Mouse (Mus musculus) embryonic fibroblast, embryonic 13.5 days (primary cell): ENCODE results near the gene Olfr520. TPM values are rescaled to one million over a fixed set of nuclear protein-coding genes. Genes with fewer than 3 reads are reported as not detected.
"Not testable (repeated sequence)": the region's sequence is repeated elsewhere in the genome, so short reads cannot be mapped to it uniquely, and the experiment has no call there.

Experiments
- H3K27ac ChIP-seq: 2 replicates; pipeline ENCODE4 v1.5.1; 2012; ENCODE audit warnings: low read length, control low read depth, inconsistent platforms; ENCODE audit not compliant: insufficient read depth
- H3K4me1 ChIP-seq: 2 replicates; pipeline ENCODE4 v1.6.1; 2011; ENCODE audit warnings: low read length; ENCODE audit not compliant: control insufficient read depth, insufficient read depth
- H3K4me3 ChIP-seq: 2 replicates; pipeline ENCODE4 v1.5.1; 2011; ENCODE audit warnings: mild to moderate bottlenecking, control low read depth, low read length; ENCODE audit not compliant: insufficient read depth
- CTCF ChIP-seq: IDR thresholded peaks from 2 replicates; pipeline ENCODE4 v1.5.1; 2011; ENCODE audit warnings: mild to moderate bottlenecking, control low read depth, low read length, moderate library complexity, borderline replicate concordance; ENCODE audit not compliant: insufficient read depth
- POLR2A ChIP-seq: IDR thresholded peaks from 2 replicates; pipeline ENCODE4 v1.6.1; 2011; ENCODE audit warnings: low read depth, mild to moderate bottlenecking, control low read depth, low read length, moderate library complexity
- polyA plus RNA-seq: library from polyadenylated mRNA; stranded (reverse); fragments of >200 nt; gene quantifications from 2 replicates; pipeline ENCODE4 v1.2.4, GENCODE M21; 2011; ENCODE audit warnings: low read depth; ENCODE audit not compliant: missing spikeins, insufficient read length

Olfr520 gene
- not detected in 2 replicates for polyA plus RNA-seq

- H3K27ac ChIP-seq, result no peak within 1 kb of the TSS
- TF ChIP-seq POLR2A, result no peak
- H3K4me1 ChIP-seq, result no peaks in the 10 kb centered on the region
- H3K4me3 ChIP-seq, result no peak within 1 kb of the TSS
These were observed at the start of gene Olfr520 for GRCm38 (mm10) chr7:99729973-99730372. Gene Olfr520 (plus strand): TSS chr7:99730273.

GRCm38 (mm10) chr7:99680771-99681170 is 49.3 kb upstream of the Olfr520 start:
- Histone ChIP-seq H3K4me1 (no peaks in the 10 kb centered on the region), H3K4me3 (no peak overlapping the region), H3K27ac (no peak overlapping the region)
- TF ChIP-seq CTCF (no peak), POLR2A (no peak)

GRCm38 (mm10) chr7:99684086-99684485 is 46.0 kb upstream of the Olfr520 start:
- no peak for TF ChIP-seq CTCF
- H3K27ac ChIP-seq, result no peak overlapping the region
- no peak overlapping the region for H3K4me3 ChIP-seq
- H3K4me1 ChIP-seq, result no peaks in the 10 kb centered on the region

GRCm38 (mm10) chr7:99690819-99691218 is 39.3 kb upstream of the Olfr520 start:
- Histone ChIP-seq H3K4me1 (no peaks in the 10 kb centered on the region), H3K4me3 (no peak overlapping the region), H3K27ac (no peak overlapping the region)
- no peak for TF ChIP-seq CTCF
- TF ChIP-seq POLR2A, result no peak

GRCm38 (mm10) chr7:99692396-99692795 is 37.7 kb upstream of the Olfr520 start:
- TF ChIP-seq POLR2A (no peak), CTCF (no peak)
- Histone ChIP-seq H3K4me1 (no peaks in the 10 kb centered on the region), H3K4me3 (no peak overlapping the region), H3K27ac (no peak overlapping the region)

GRCm38 (mm10) chr7:99693387-99693786 is 36.7 kb upstream of the Olfr520 start:
- no peaks in the 10 kb centered on the region for H3K4me1 ChIP-seq
- H3K4me3 ChIP-seq, result no peak overlapping the region
- TF ChIP-seq CTCF (no peak), POLR2A (no peak)
- H3K27ac ChIP-seq, result no peak overlapping the region

- Histone ChIP-seq H3K4me1 (no peaks in the 10 kb centered on the region), H3K27ac (no peak overlapping the region), H3K4me3 (no peak overlapping the region)
- TF ChIP-seq POLR2A, result no peak
- TF ChIP-seq CTCF, result no peak
These were observed 36.1 kb upstream of the Olfr520 start for GRCm38 (mm10) chr7:99693976-99694375.

- not testable (repeated sequence) for H3K4me1 ChIP-seq, H3K4me3 ChIP-seq, H3K27ac ChIP-seq
These were observed 35.6 kb upstream of the Olfr520 start for GRCm38 (mm10) chr7:99694424-99694823.

GRCm38 (mm10) chr7:99695471-99696057 is 34.5 kb upstream of the Olfr520 start:
- no peaks in the 10 kb centered on the region for H3K4me1 ChIP-seq
- H3K27ac ChIP-seq, result no peak overlapping the region
- H3K4me3 ChIP-seq, result no peak overlapping the region
- no peak for TF ChIP-seq POLR2A
- TF ChIP-seq CTCF, result no peak

- H3K4me3 ChIP-seq, result no peak overlapping the region
- H3K27ac ChIP-seq, result no peak overlapping the region
- TF ChIP-seq CTCF (no peak), POLR2A (no peak)
- H3K4me1 ChIP-seq, result no peaks in the 10 kb centered on the region
These were observed 31.5 kb upstream of the Olfr520 start for GRCm38 (mm10) chr7:99698576-99698975.

GRCm38 (mm10) chr7:99699106-99699505 is 31.0 kb upstream of the Olfr520 start:
- TF ChIP-seq POLR2A (no peak), CTCF (no peak)
- H3K4me3 ChIP-seq, result no peak overlapping the region
- H3K4me1 ChIP-seq, result no peaks in the 10 kb centered on the region
- H3K27ac ChIP-seq, result no peak overlapping the region
